Mouse (Mus musculus): ENCODE data around the gene Acaca.

GRCm38 (mm10) chr11:84426633-84426998, 297.1 kb downstream of the Acaca start:
- TF ChIP-seq POLR2A (IDR thresholded peaks at IDR 0.05; ENCODE audit: borderline replicate concordance, low read depth, low read length) (no peak), CTCF (IDR thresholded peaks at IDR 0.05; ENCODE audit: low read depth, low read length) (no peak)
